Mouse (Mus musculus) frontal cortex, postnatal 10 days (tissue): ENCODE results near the gene Abcb1b.
"Not testable (repeated sequence)": the region's sequence is repeated elsewhere in the genome, so short reads cannot be mapped to it uniquely, and the experiment has no call there.

Experiments used
- DNase-seq, 2 experiments: peaks; one replicate each; pipeline ENCODE4 v3.0.0; 2022; ENCODE audit warnings: low spot score in 2 of 2, mixed read lengths in 1 of 2

The Abcb1b gene

DNA sequence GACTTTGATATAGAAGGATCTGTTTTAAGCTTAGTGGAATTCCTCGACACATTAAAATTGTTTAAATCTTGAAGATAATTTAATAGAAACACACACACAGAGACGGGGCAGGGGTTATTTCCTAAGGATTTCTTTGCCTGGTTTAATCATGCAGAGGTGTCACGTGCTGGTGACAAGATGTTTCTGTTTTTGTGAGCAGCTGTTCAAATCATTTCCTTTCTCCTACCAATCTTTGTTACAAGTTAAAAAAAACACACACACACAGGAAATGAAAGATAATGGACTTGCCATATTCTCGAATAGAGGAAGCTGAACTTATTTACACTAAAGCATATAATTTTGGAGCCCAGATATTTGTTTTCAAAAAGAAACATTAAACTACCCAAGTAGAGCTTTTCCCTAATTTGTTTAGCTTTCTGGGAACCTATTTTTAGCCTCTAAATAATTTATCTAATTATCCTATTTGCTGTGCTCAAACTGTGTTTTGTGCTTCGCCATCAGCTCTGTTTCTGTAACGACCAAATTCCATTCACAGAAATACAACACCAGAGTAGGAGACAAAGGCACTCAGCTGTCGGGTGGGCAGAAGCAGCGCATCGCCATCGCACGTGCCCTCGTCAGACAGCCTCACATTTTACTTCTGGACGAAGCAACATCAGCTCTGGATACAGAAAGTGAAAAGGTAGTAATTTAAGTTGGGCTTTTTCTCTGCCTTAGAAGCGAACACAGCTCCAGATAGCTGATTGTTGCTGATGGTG, 65.8 kb downstream of the Abcb1b start:
- no peak for DNase-seq

DNA sequence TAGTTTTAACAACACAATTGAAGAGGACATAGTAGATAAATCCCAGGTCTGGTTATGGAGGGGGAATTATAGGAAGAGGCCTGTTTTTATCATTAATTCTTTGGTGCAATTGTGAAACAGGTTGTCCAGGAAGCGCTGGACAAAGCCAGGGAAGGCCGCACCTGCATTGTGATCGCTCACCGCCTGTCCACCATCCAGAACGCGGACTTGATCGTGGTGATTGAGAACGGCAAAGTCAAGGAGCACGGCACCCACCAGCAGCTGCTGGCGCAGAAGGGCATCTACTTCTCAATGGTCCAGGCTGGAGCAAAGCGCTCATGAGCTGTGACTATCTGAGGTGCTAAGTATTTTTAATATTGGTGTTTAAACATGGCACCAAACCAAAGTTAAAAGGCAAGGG, 67.7 kb downstream of the Abcb1b start:
- DNase-seq, result not testable (repeated sequence)

DNA sequence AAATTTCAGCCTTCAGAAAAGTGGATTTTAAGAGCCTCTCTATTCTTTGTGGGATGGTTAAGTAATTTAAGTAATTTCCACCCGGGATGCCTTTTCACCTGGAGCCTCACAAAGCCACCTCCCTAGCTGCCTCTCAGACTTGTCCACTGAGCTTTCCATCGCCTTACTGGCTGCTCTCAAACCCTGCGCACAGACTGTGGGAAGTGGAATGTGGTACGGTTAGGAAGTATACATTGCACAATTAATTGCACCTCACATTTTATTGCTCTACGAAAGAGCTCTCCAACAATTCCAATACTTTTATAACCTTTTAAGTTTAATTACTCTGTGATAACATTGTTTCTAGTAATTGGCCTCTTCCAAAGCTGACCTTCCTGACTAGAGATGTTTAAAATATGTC, 68.4 kb downstream of the Abcb1b start:
- DNase-seq, result no peak

DNA sequence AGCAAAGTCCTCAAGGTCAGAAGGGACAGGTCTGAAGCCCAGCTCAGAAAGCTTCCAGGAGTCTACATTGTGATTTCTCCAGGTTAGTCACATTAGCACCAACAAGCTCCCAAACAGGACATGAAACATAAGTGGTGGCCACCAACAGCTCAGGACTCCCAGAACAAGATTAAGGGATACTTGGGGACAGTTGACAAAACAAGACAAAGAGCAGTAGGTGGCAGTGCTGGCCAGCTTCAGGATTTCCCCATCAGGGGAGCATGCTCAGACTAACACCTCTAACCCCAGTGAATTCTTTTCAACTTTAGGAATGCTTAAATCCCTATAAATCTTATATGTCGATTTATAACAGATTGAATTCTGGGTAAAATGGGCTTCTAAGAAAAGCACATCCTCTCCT, 70.1 kb downstream of the Abcb1b start:
- DNase-seq, result no peak

DNA sequence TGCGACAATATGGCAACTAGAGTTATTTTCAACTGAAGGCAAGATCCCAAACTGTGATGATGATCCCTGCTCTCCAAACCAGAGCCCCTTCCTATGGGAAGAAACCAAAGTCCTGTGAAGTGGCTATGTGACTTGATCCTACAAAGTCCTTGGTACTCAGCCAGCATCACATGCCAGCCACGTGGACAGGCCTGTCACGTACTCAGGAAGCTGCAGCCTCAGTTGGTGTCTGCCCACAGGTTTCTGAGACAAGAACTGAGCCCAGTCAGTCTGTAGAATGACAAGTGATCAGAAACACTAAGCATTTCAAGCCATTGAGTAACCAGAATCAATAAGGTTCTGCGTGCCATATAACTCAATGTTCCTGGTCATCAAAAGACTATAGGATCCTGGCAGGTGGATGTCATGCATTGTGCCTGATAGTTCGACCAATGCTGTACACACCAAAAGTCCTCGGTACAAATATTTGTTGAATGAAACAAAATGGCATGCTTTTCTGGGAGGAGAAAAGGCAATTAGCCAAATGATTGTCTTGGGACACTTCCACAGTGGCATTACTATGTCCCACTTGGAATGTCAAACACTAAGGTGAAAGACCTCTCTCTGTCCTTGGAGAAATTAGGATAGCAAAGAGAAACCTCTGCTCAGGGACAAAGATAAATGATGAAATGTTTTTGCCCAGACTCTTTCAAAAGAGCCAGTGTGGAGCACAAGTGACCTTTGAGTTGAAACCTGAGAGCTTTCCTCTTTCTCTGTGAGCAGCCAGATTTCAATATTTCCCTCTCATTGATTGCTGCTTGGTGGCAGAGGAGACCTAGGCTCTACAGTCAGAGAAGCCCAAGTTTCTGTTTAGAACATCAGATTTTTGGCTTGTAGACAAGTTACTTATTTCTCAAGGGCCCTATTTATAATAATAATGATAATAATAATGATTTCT, 75.3 kb downstream of the Abcb1b start:
- DNase-seq, result no peak

DNA sequence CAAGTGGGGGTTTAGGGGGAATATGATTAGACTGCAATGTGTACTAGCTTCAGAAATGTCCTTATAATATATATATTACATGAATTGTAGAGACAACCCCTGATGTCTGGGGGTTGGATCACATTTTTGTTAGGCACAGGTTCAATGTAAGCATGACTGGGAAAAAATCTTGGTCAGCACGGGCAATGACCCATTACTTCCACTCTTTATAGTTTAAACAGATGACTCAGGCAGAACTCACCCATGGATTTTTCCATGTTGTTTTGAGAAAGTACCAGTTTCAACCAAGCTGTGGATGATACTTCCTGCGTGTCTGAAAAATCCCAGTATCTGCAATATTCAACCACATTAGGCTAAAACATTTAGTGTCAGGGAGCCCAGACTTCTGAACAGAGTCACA, 79.1 kb downstream of the Abcb1b start:
- DNase-seq, result no peak

DNA sequence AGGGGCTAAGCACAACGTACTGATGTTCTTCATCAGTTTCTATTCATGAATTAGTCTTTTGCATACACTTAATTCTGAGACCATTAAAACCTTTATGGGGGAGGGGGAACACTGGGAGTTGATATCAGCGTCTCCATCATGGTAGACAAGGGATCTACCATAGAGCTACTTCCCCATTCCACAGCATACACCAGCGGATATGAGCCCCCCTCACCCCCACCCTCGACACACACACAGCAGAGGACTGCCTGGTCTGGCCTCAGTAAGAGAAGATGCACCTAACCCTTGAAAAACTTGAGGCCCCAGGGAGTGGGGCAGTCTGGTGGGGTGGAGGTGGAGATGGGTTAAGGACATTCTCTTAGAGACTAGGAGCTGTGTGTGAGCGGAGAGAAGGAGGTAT, 79.9 kb downstream of the Abcb1b start:
- no peak for DNase-seq

DNA sequence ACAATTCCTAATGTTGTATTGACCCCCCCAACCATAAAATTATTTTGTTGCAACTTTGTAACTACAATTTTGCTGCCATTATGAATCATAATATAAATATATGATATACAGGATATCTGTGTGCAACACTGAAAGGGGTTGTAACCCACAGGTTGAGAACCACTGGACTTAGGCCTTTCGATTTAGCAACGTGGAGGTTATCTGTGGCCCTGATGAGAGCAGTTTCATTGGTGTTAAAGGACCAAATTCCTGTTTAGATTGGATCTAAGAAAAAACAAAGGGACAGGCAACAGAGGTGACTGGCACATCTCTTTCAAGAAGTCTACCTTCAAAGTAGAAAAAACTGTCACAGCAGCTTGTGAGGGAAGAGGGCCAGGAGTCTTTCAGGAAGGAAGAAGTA, 87.9 kb downstream of the Abcb1b start:
- DNase-seq, result no peak

DNA sequence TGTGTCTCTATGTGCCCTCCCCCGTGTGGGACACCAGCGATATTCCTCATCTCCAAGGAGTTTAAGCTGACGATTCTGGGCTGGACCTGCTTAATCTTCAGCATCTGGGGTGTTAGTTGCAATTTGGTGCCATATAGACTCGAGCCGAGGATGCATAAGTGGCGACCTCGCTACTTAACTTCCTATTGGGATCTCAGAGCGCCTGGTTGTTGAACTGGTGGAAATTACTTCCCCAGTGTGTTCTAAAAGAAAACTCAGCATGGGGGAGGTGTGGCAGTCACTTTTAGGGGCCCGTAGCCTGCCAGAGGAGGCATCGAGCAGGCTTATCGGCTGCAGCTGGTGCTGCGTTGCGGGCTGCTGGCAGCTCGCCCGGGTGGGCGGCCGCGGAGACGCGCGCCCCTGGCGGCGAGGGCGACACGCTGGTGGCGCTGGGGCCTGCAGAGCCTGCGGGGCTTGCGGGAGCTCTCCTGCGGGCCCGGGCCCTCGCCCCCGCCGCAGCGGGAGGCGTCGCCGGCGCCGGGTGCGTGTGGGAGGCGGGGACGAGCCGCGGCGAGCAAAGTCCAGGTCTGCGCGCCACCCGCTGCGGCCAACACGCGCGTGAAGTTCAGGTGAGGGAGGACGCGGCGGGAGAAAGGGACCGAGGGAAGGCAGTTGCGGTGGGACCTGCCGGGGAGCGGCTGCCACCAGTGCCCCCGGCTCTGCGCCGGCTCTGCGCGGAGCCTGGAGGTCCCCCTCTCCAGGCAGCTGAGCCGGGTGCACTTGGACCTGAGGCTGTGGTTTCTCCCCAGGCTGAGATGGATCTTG, 95.6 kb downstream of the Abcb1b start, which contains the start of gene Abcb4:
Gene Abcb4 (plus strand): TSS at position 418 of the 804 bp plus-strand sequence.
- peak; percentile 47 to 63 for DNase-seq

DNA sequence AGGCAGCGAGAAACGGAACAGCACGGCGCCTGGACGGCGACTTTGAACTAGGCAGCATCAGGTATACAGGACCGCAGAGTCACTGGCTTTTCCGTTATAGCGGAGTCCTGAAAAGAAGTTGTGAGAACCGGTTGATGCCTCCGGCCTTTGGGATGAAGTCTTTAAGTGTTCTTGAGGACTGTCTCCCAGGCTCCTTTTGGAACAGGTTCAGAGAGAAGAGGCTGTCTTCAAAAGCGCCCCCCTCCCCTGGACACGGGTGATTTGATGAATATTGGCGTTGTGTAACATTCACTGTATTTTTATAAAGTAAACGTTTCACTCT, 96.1 kb downstream of the Abcb1b start:
- no peak for DNase-seq

DNA sequence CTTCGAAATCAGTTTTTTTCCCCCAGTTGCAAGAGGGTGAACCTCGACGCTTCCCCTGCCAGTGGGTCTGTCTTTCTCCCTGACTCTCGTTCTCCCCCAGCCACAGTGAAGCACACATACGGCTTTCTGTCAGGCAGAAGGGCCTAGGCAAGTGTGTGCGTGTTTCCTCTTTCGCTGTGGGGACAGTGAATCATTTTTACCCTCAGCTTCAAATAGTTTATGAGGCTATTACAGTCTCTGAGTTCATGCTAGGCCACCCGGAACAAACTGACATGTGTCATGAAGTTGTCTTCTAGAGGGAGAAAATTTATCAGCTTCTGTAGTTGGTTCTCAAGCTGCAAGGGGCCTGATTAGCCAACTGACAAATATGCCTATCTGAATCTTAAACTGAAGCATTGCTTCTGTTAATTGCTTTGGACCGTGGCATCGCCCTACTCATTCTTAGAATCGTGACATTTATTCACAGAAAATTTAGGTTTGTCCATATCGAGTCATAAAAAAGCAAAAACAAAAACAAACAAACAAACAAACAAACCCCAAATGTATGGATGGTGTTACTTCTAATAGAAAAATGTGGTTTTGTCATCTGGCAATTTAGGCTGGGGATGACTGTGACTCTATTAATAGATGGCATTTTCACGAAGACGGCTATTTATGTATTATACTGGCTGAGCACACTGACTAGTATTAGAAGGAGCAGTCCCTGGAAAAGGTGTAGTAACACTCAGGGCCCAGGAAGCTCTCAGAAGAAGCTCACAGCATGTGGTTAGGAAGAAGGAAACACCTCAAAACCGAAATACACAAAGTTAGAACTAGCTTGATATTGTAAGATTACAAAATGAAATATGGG, 96.9 kb downstream of the Abcb1b start:
- no peak for DNase-seq

DNA sequence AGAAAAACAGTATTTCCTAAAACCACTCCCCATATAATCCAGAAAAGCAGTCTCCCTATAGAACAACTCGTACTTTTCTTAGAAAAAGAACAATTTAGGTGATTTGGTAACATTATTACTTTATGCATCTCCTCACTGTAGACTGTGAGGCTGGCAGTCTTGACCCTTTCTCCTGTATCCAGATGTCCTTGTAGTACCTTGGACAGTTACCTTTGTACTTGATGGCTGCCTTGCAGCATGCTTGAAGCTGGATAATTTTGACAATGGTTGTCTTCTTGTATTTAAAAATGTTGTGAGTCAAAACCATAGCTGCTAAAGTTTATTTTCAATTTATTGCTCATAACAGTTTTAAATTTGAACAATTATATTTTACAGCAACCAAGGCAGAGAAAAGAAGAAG, 98.3 kb downstream of the Abcb1b start:
- no peak for DNase-seq

DNA sequence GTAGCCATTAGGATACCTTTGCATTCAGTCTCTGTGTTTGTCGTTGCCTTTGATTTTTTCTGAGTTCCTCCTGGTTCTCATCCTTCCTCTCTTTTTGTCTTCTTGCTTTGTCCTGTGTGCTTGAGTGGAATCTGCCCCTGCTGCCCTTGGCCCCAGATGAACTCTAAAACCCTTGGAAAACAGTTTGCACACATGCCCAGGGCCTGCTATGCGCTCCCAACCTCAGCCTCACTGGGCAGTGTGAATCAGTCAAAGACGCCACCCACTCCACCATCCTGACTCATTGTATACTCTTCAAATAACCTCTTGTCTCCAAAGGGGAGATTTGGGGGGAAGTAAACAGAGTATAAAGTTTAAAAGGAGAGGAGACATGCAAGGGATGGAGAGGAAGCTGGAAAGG, 100.3 kb downstream of the Abcb1b start:
- no peak for DNase-seq

DNA sequence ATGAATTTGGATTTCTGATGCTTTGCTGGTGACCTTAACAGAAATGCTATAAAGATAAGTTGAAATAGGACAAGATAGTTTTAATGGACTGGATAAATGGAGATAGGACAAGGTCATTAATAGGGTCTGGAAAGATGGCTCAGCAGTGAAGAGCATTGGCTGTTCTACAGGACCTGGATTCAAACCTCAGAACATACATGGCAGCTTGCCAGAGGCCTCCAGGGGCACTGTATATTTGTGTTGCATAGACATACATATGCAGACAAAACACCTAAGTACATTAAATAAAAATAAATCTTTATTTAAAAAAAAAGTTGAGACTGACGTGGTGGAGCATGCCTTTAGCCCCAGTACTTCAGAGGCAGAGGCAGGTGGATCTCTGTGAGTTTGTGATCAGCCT, 103.1 kb downstream of the Abcb1b start:
- DNase-seq, result no peak

DNA sequence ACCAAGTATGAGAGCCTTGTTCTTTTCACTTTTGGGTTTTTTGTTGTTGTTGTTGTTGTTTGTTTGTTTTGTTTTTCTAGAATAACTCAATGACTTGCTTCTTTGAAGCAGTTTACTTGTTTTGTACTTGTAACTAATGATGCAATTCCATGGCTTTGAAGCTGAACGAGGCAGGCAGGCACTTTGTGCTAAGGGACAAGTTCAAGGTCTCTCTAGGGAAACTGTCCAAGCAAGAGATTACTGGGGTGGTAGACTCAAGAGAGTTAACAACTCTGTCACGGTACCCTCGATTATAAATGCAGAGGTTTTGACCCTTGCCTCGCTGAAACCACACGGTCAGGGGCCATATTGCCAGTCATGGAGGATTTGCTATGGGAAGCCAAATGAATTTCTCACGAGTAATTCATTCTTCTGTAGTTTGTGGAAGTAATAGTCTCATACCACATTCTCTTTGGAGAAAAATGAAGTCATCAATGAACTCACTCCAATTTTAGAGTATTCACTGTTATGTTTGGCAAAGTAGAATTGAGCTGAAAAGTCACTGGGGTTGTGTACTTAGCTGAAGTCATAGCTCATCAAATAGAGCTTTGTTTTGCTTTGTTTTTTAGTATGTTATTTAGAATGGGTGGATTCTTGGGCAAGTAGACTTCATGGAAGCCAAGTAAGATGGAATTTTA, 104.3 kb downstream of the Abcb1b start:
- no peak for DNase-seq

DNA sequence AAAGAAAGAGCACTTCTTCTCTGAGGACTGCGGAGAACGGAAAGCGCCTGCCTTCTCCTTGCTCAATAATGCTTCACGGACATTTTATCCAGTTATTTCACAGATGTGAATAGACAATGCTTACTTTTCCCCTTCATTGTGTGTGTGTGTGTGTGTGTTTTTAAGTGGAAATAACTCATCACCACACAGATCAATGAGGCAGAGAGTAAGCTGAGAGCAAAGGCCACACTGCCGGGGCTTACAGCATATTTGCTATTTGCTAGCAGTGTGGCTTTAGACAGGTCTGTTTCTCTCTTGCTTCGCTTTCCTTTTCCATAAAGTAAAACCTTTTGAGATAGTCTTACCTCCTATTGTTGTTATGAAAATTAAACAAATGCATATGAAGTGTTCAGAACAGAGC, 106.6 kb downstream of the Abcb1b start:
- DNase-seq, result no peak

DNA sequence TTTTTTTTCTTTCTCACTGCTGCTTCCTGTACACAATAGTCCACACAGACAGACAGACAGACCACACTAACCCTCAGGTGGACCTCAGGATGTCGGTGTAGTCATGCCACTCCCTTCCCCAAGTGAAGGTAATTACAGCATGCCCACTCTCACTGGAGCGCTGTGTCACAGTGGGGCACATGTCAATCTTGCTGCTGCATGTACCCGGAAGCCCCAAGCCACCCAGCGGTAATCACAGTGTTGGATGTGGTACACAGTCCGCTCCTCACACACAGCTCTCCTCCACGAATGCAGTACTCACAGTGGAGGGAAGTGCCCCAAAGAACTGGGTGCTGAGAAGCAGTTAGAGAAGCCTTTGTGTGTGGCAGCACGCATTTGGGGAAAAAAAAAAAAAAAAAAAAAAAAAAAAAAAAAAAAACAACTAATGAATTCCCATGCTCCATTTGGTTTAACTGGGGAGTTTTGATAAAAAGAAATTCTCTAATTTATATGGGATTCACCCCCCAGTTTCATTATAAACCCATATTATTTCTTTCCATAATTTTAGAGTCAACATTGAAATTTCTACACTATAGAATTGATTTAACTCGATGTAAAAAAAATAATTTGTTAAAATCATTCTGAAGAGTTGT, 113.7 kb downstream of the Abcb1b start:
- DNase-seq, result no peak
